Mouse (Mus musculus) liver, adult 2 months (tissue): Measurements from ENCODE around the gene Hnrnpa3.

Source experiments
- CTCF ChIP-seq: fragments of 200-500 bp; IDR thresholded peaks from 2 replicates; pipeline ENCODE4 v1.5.1; 2011; ENCODE audit warnings: low read depth, low read length, control low read depth
- POLR2A ChIP-seq: fragments of 200-500 bp; IDR thresholded peaks from 2 replicates; pipeline ENCODE4 v1.6.1; 2011; ENCODE audit warnings: low read length, control low read depth; ENCODE audit not compliant: insufficient read depth; ENCODE audit errors: extremely low read depth

GRCm38 (mm10) chr2:75697222-75697621 lies 38.2 kb downstream of the Hnrnpa3 start:
- TF ChIP-seq CTCF (no peak), POLR2A (no peak)
